Mouse (Mus musculus) cortical plate, adult 2 months (tissue): Measurements from ENCODE around the gene Jpt1. TPM values are rescaled to one million over a fixed set of nuclear protein-coding genes. Genes with fewer than 3 reads are reported as not detected.
A peak's percentile ranks its signal among the peaks of the same experiment; 100 is the strongest.
"Not testable (repeated sequence)": the region's sequence is repeated elsewhere in the genome, so short reads cannot be mapped to it uniquely, and the experiment has no call there.

Experiments used
- H3K27ac ChIP-seq: fragments of 200-500 bp; 2 replicates; pipeline ENCODE4 v1.5.1; 2012; ENCODE audit warnings: low read length, control low read depth, inconsistent platforms; ENCODE audit not compliant: insufficient read depth
- H3K4me1 ChIP-seq: fragments of 200-500 bp; 2 replicates; pipeline ENCODE4 v1.6.1; 2011; ENCODE audit warnings: low read length; ENCODE audit not compliant: control insufficient read depth, insufficient read depth
- H3K4me3 ChIP-seq: fragments of 200-500 bp; 2 replicates; pipeline ENCODE4 v1.5.1; 2011; ENCODE audit warnings: mild to moderate bottlenecking, low read length, control low read depth; ENCODE audit not compliant: insufficient read depth
- CTCF ChIP-seq: fragments of 200-500 bp; IDR thresholded peaks from 2 replicates; pipeline ENCODE4 v1.5.1; 2011; ENCODE audit warnings: mild to moderate bottlenecking, control low read depth, low read length; ENCODE audit not compliant: insufficient read depth; ENCODE audit errors: extremely low read depth
- POLR2A ChIP-seq: fragments of 200-500 bp; IDR thresholded peaks from 2 replicates; pipeline ENCODE4 v1.6.1; 2011; ENCODE audit warnings: mild to moderate bottlenecking, low read length, control low read depth; ENCODE audit not compliant: insufficient read depth; ENCODE audit errors: extremely low read depth
- polyA plus RNA-seq: library from polyadenylated mRNA; depleted of rRNA; stranded (reverse); fragments of >200 nt; gene quantifications from 2 replicates; pipeline ENCODE4 v1.2.3, GENCODE M21; 2012

The Jpt1 gene
- polyA plus RNA-seq, 1 experiment, result 211 TPM

- TF ChIP-seq POLR2A (no peak), CTCF (no peak)
Observed at GRCm38 (mm10) chr11:115513271-115514237, 633 bp downstream of the Jpt1 start.

GRCm38 (mm10) chr11:115512407-115513183, 1.6 kb downstream of the Jpt1 start:
- no peak for TF ChIP-seq CTCF
- TF ChIP-seq POLR2A, result no peak
- H3K27ac ChIP-seq, result no peak overlapping the region
- H3K4me1 ChIP-seq, result peaks cover 15% of the 10 kb centered on the region
- peak overlapping the region; percentile 87 for H3K4me3 ChIP-seq

More at GRCm38 (mm10) chr11:115513271-115514237, 633 bp downstream of the Jpt1 start:
- Histone ChIP-seq H3K4me1 (peaks cover 15% of the 10 kb centered on the region), H3K27ac (peak overlapping the region; percentile 62), H3K4me3 (peak overlapping the region; percentile 87)

GRCm38 (mm10) chr11:115512004-115512403, 2.2 kb downstream of the Jpt1 start:
- Histone ChIP-seq H3K27ac (no peak overlapping the region), H3K4me1 (peaks cover 15% of the 10 kb centered on the region), H3K4me3 (peak overlapping the region; percentile 87; the same call in 1 of the 2 replicates)
- TF ChIP-seq POLR2A (no peak), CTCF (no peak)

- TF ChIP-seq POLR2A, result no peak
- no peak for TF ChIP-seq CTCF
- peaks cover 15% of the 10 kb centered on the region for H3K4me1 ChIP-seq
- no peak overlapping the region for H3K27ac ChIP-seq
- no peak overlapping the region for H3K4me3 ChIP-seq
Observed at GRCm38 (mm10) chr11:115511121-115511520, 3.1 kb downstream of the Jpt1 start.

- Histone ChIP-seq H3K4me1 (peaks cover 15% of the 10 kb centered on the region), H3K4me3 (no peak overlapping the region), H3K27ac (no peak overlapping the region)
- TF ChIP-seq POLR2A (no peak), CTCF (no peak)
Observed at GRCm38 (mm10) chr11:115510507-115510888, 3.7 kb downstream of the Jpt1 start.

GRCm38 (mm10) chr11:115509773-115510506, 4.2 kb downstream of the Jpt1 start:
- no peak overlapping the region for H3K27ac ChIP-seq
- TF ChIP-seq POLR2A (no peak), CTCF (no peak)
- H3K4me1 ChIP-seq, result peaks cover 15% of the 10 kb centered on the region
- H3K4me3 ChIP-seq, result no peak overlapping the region

GRCm38 (mm10) chr11:115508061-115508460, 6.1 kb downstream of the Jpt1 start:
- Histone ChIP-seq H3K4me1 (peaks cover 15% of the 10 kb centered on the region), H3K27ac (no peak overlapping the region), H3K4me3 (no peak overlapping the region)
- TF ChIP-seq CTCF, result no peak
- no peak for TF ChIP-seq POLR2A

GRCm38 (mm10) chr11:115506586-115506985, 7.6 kb downstream of the Jpt1 start:
- Histone ChIP-seq H3K4me3 (no peak overlapping the region), H3K4me1 (peaks cover 8% of the 10 kb centered on the region; the same call in 1 of the 2 replicates), H3K27ac (no peak overlapping the region)
- TF ChIP-seq CTCF (no peak), POLR2A (no peak)

GRCm38 (mm10) chr11:115502636-115503035, 11.6 kb downstream of the Jpt1 start:
- H3K4me3 ChIP-seq, result no peak overlapping the region
- no peak for TF ChIP-seq POLR2A
- no peak for TF ChIP-seq CTCF
- no peaks in the 10 kb centered on the region for H3K4me1 ChIP-seq
- no peak overlapping the region for H3K27ac ChIP-seq

GRCm38 (mm10) chr11:115496559-115496958, 17.6 kb downstream of the Jpt1 start:
- H3K4me1 ChIP-seq, H3K27ac ChIP-seq, H3K4me3 ChIP-seq: not testable (repeated sequence)
